Mouse (Mus musculus): ENCODE data around the gene Vmn1r55. TPM values are rescaled to one million over a fixed set of nuclear protein-coding genes. Genes with fewer than 3 reads are reported as not detected.
"Not testable (repeated sequence)": the region's sequence is repeated elsewhere in the genome, so short reads cannot be mapped to it uniquely, and the experiment has no call there.

The Vmn1r55 gene
- polyA plus RNA-seq, 1 experiment from 2014 or later = 0.01 TPM

- H3K4me3 ChIP-seq (ENCODE audit: control insufficient read depth in 1 of 2, insufficient read depth in 1 of 2, low read depth in 1 of 2, low read length in 2 of 2) = peak overlapping the region; percentile 8 to 100; a peak in 2 of 4 replicates
- no peaks in the 10 kb centered on the region for H3K27me3 ChIP-seq (ENCODE audit: control insufficient read depth, insufficient read depth, low read length)
- peaks cover 70% of the 10 kb centered on the region for H3K36me3 ChIP-seq (ENCODE audit: control insufficient read depth, insufficient read depth, low read length)
- no peak for ATAC-seq (ENCODE audit: insufficient number of reproducible peaks, insufficient read depth, low FRiP score, low read depth)
- no peaks in the 10 kb centered on the region for H3K9me3 ChIP-seq (ENCODE audit: control insufficient read depth, low read length)
- WGBS = 48% methylated on average over 6 of the region's 6 CpGs
- peak overlapping the region; percentile 87 for H3K4me2 ChIP-seq (ENCODE audit: low read length)
- peak overlapping the region; percentile 99 for H3K9ac ChIP-seq (ENCODE audit: low read length)
- no peak overlapping the region for H3K27ac ChIP-seq (replicated peaks in 1 of 2; ENCODE audit: control insufficient read depth in 1 of 2, insufficient read depth in 1 of 2, low read depth in 2 of 2, low read length in 2 of 2)
- H3K4me1 ChIP-seq (ENCODE audit: control insufficient read depth in 2 of 2, insufficient read depth in 2 of 2, low read length in 2 of 2) = peaks cover 3 to 22% of the 10 kb centered on the region in 2 experiments; a peak in 3 of 4 replicates
Measured at GRCm38 (mm10) chr7:5081241-5081640, 68.2 kb downstream of the Vmn1r55 start.

GRCm38 (mm10) chr7:5080815-5081214 lies 68.7 kb downstream of the Vmn1r55 start:
- peak overlapping the region; percentile 87 for H3K4me2 ChIP-seq (ENCODE audit: low read length)
- H3K36me3 ChIP-seq (ENCODE audit: control insufficient read depth, insufficient read depth, low read length) = peaks cover 70% of the 10 kb centered on the region
- peaks cover 3 to 22% of the 10 kb centered on the region in 2 experiments; a peak in 3 of 4 replicates for H3K4me1 ChIP-seq (ENCODE audit: control insufficient read depth in 2 of 2, insufficient read depth in 2 of 2, low read length in 2 of 2)
- WGBS = 10% methylated on average over 6 of the region's 6 CpGs
- no peaks in the 10 kb centered on the region for H3K9me3 ChIP-seq (ENCODE audit: control insufficient read depth, low read length)
- H3K9ac ChIP-seq (ENCODE audit: low read length) = peak overlapping the region; percentile 99
- H3K27ac ChIP-seq (replicated peaks in 1 of 2; ENCODE audit: control insufficient read depth in 1 of 2, insufficient read depth in 1 of 2, low read depth in 2 of 2, low read length in 2 of 2) = peak overlapping the region; percentile 85 to 96
- H3K27me3 ChIP-seq (ENCODE audit: control insufficient read depth, insufficient read depth, low read length) = no peaks in the 10 kb centered on the region
- no peak for ATAC-seq (ENCODE audit: insufficient number of reproducible peaks, insufficient read depth, low FRiP score, low read depth)
- peak overlapping the region; percentile 88 to 100 for H3K4me3 ChIP-seq (ENCODE audit: control insufficient read depth in 1 of 2, insufficient read depth in 1 of 2, low read depth in 1 of 2, low read length in 2 of 2)

- peak; percentile 86 for ATAC-seq (ENCODE audit: insufficient number of reproducible peaks, insufficient read depth, low FRiP score, low read depth)
- peaks cover 3 to 17% of the 10 kb centered on the region in 2 experiments; a peak in 3 of 4 replicates for H3K4me1 ChIP-seq (ENCODE audit: control insufficient read depth in 2 of 2, insufficient read depth in 2 of 2, low read length in 2 of 2)
- H3K36me3 ChIP-seq (ENCODE audit: control insufficient read depth, insufficient read depth, low read length) = peaks cover 69% of the 10 kb centered on the region
- peak within 1 kb of the TSS; percentile 88 to 100 for H3K4me3 ChIP-seq (ENCODE audit: control insufficient read depth in 1 of 2, insufficient read depth in 1 of 2, low read depth in 1 of 2, low read length in 2 of 2)
- peak within 1 kb of the TSS; percentile 87 for H3K4me2 ChIP-seq (ENCODE audit: low read length)
- under 1% methylated on average over 79 of the region's 81 CpGs for WGBS
- peak within 1 kb of the TSS; percentile 85 to 96 for H3K27ac ChIP-seq (replicated peaks in 1 of 2; ENCODE audit: control insufficient read depth in 1 of 2, insufficient read depth in 1 of 2, low read depth in 2 of 2, low read length in 2 of 2)
- H3K9me3 ChIP-seq (ENCODE audit: control insufficient read depth, low read length) = no peaks in the 10 kb centered on the region
- H3K9ac ChIP-seq (ENCODE audit: low read length) = peak within 1 kb of the TSS; percentile 99
- H3K27me3 ChIP-seq (ENCODE audit: control insufficient read depth, insufficient read depth, low read length) = no peaks in the 10 kb centered on the region
Measured at GRCm38 (mm10) chr7:5080010-5080751, 69.3 kb downstream of the Vmn1r55 start, which contains the start of gene Epn1. Gene Epn1, plus strand, starts transcription at chr7:5080235.

GRCm38 (mm10) chr7:5079365-5080009 lies 70.0 kb downstream of the Vmn1r55 start:
- H3K27ac ChIP-seq (replicated peaks in 1 of 2; ENCODE audit: control insufficient read depth in 1 of 2, insufficient read depth in 1 of 2, low read depth in 2 of 2, low read length in 2 of 2) = peak overlapping the region; percentile 58 to 96
- H3K9ac ChIP-seq (ENCODE audit: low read length) = peak overlapping the region; percentile 99
- not testable (repeated sequence) for H3K27me3 ChIP-seq (ENCODE audit: control insufficient read depth, insufficient read depth, low read length); ATAC-seq (ENCODE audit: insufficient number of reproducible peaks, insufficient read depth, low FRiP score, low read depth); H3K9me3 ChIP-seq (ENCODE audit: control insufficient read depth, low read length)
- peak overlapping the region; percentile 87 for H3K4me2 ChIP-seq (ENCODE audit: low read length)
- H3K4me3 ChIP-seq (ENCODE audit: control insufficient read depth in 1 of 2, insufficient read depth in 1 of 2, low read depth in 1 of 2, low read length in 2 of 2) = peak overlapping the region; percentile 88 to 100
- H3K36me3 ChIP-seq (ENCODE audit: control insufficient read depth, insufficient read depth, low read length) = peaks cover 69% of the 10 kb centered on the region
- 44% methylated on average over 9 of the region's 13 CpGs for WGBS
- peaks cover 3 to 14% of the 10 kb centered on the region in 2 experiments; a peak in 3 of 4 replicates for H3K4me1 ChIP-seq (ENCODE audit: control insufficient read depth in 2 of 2, insufficient read depth in 2 of 2, low read length in 2 of 2)

Small RNAs within 50 kb of the gene (microRNA-seq; reads per million reads assigned to microRNA genes)
- not detected for gene Gm26217

Other genes with a start within 250 kb of the Vmn1r55 start
- gene Gm36210, start 243.2 kb downstream of the Vmn1r55 start, polyA plus RNA-seq (2014; fragmentation: Nextera tagmentation; extraction: Ambion mirVana) = 0.20 TPM in 1 of 2 replicates, not detected in the other
- 2.1 and 3.1 TPM in 2 replicates for gene Zfp628, start 234.5 kb downstream of the Vmn1r55 start, polyA plus RNA-seq (2014; fragmentation: Nextera tagmentation; extraction: Ambion mirVana)
- gene Nat14, start 227.6 kb downstream of the Vmn1r55 start, polyA plus RNA-seq (2014; fragmentation: Nextera tagmentation; extraction: Ambion mirVana) = 4.4 and 5.1 TPM in 2 replicates
- gene Ssc5d, start 223.9 kb downstream of the Vmn1r55 start, polyA plus RNA-seq (2014; fragmentation: Nextera tagmentation; extraction: Ambion mirVana) = 1.4 and 1.9 TPM in 2 replicates
- 6.8 and 8.1 TPM in 2 replicates for gene Sbk2, start 185.3 kb downstream of the Vmn1r55 start, polyA plus RNA-seq (2014; fragmentation: Nextera tagmentation; extraction: Ambion mirVana)
- 0.42 and 0.80 TPM in 2 replicates for gene Sbk3, start 178.5 kb downstream of the Vmn1r55 start, polyA plus RNA-seq (2014; fragmentation: Nextera tagmentation; extraction: Ambion mirVana)
- gene Zfp579, start 153.5 kb downstream of the Vmn1r55 start, polyA plus RNA-seq (2014; fragmentation: Nextera tagmentation; extraction: Ambion mirVana) = 29.8 and 33.5 TPM in 2 replicates
- gene Zfp524, start 135.3 kb downstream of the Vmn1r55 start, polyA plus RNA-seq (2014; fragmentation: Nextera tagmentation; extraction: Ambion mirVana) = 12.6 and 13.6 TPM in 2 replicates
- 23.4 and 23.8 TPM in 2 replicates for gene Fiz1, start 135.0 kb downstream of the Vmn1r55 start, polyA plus RNA-seq (2014; fragmentation: Nextera tagmentation; extraction: Ambion mirVana)
- gene Gm44973, start 134.2 kb downstream of the Vmn1r55 start, polyA plus RNA-seq (2014; fragmentation: Nextera tagmentation; extraction: Ambion mirVana) = 0.34 TPM in 1 of 2 replicates, not detected in the other
- gene Zfp865, start 129.3 kb downstream of the Vmn1r55 start, polyA plus RNA-seq (2014; fragmentation: Nextera tagmentation; extraction: Ambion mirVana) = 4.4 and 4.9 TPM in 2 replicates
- 0.73 and 1.9 TPM in 2 replicates for gene Ccdc106, start 129.1 kb downstream of the Vmn1r55 start, polyA plus RNA-seq (2014; fragmentation: Nextera tagmentation; extraction: Ambion mirVana)
- not detected in 2 replicates for gene 4632433K11Rik, start 115.6 kb downstream of the Vmn1r55 start, polyA plus RNA-seq (2014; fragmentation: Nextera tagmentation; extraction: Ambion mirVana)
- 5.6 TPM in 2 replicates for gene Zfp784, start 111.2 kb downstream of the Vmn1r55 start, polyA plus RNA-seq (2014; fragmentation: Nextera tagmentation; extraction: Ambion mirVana)
- 21.9 and 22.0 TPM in 2 replicates for gene Zfp580, start 98.1 kb downstream of the Vmn1r55 start, polyA plus RNA-seq (2014; fragmentation: Nextera tagmentation; extraction: Ambion mirVana)
- gene U2af2, start 87.5 kb downstream of the Vmn1r55 start, polyA plus RNA-seq (2014; fragmentation: Nextera tagmentation; extraction: Ambion mirVana) = 46.8 and 66.2 TPM in 2 replicates
- 50.6 and 52.0 TPM in 2 replicates for gene Epn1, start 69.4 kb downstream of the Vmn1r55 start, polyA plus RNA-seq (2014; fragmentation: Nextera tagmentation; extraction: Ambion mirVana)
- gene Rfpl4, start 32.7 kb downstream of the Vmn1r55 start, polyA plus RNA-seq (2014; fragmentation: Nextera tagmentation; extraction: Ambion mirVana) = not detected in 2 replicates
- 2.2 and 2.5 TPM in 2 replicates for gene Rasl2-9, start 23.7 kb downstream of the Vmn1r55 start, polyA plus RNA-seq (2014; fragmentation: Nextera tagmentation; extraction: Ambion mirVana)
- gene Vmn1r56, start 47.1 kb upstream of the Vmn1r55 start, polyA plus RNA-seq (2014; fragmentation: Nextera tagmentation; extraction: Ambion mirVana) = not detected in 2 replicates
- not detected in 2 replicates for gene Vmn1r57, start 68.8 kb upstream of the Vmn1r55 start, polyA plus RNA-seq (2014; fragmentation: Nextera tagmentation; extraction: Ambion mirVana)
- gene Gm5065, start 200.9 kb upstream of the Vmn1r55 start, polyA plus RNA-seq (2014; fragmentation: Nextera tagmentation; extraction: Ambion mirVana) = not detected in 2 replicates
- not detected in 2 replicates for gene Nlrp2, start 201.4 kb upstream of the Vmn1r55 start, polyA plus RNA-seq (2014; fragmentation: Nextera tagmentation; extraction: Ambion mirVana)

All from heart, embryonic 14.5 days (tissue).